Mouse (Mus musculus) myocyte (in vitro differentiated cells): Measurements from ENCODE around the gene Shroom3. TPM values are rescaled to one million over a fixed set of nuclear protein-coding genes. Genes with fewer than 3 reads are reported as not detected.

Experiments
- H3K27me3 ChIP-seq: one replicate; pipeline ENCODE4 v1.6.1; 2011; ENCODE audit not compliant: control insufficient read depth, insufficient read depth, insufficient read length
- H3K36me3 ChIP-seq: one replicate; pipeline ENCODE4 v1.6.1; 2011; ENCODE audit not compliant: control insufficient read depth, insufficient read depth
- H3K4me2 ChIP-seq: one replicate; pipeline ENCODE4 v1.6.1; 2011; ENCODE audit warnings: low read depth, control low read depth
- H3K4me3 ChIP-seq: one replicate; pipeline ENCODE4 v1.5.1; 2011; ENCODE audit warnings: mild to moderate bottlenecking, control low read depth, moderate library complexity
- H3K79me2 ChIP-seq: one replicate; pipeline ENCODE4 v1.6.1; 2011; ENCODE audit not compliant: control insufficient read depth, insufficient read depth
- H3ac ChIP-seq: one replicate; pipeline ENCODE4 v1.6.1; 2011; ENCODE audit not compliant: control insufficient read depth, insufficient read length
- CEBPB ChIP-seq: IDR thresholded peaks from 2 replicates; pipeline ENCODE4 v1.6.1; 2011; ENCODE audit warnings: mild to moderate bottlenecking, moderate library complexity; ENCODE audit not compliant: poor library complexity, insufficient read depth, severe bottlenecking
- E2F4 ChIP-seq: IDR thresholded peaks from one replicate; pipeline ENCODE4 v1.6.1; 2011; ENCODE audit warnings: mild to moderate bottlenecking, control low read depth, moderate library complexity; ENCODE audit not compliant: insufficient read depth
- MAX ChIP-seq: IDR thresholded peaks from one replicate; pipeline ENCODE4 v1.6.1; 2011; ENCODE audit warnings: low read depth, mild to moderate bottlenecking, control low read depth
- MYOD1 ChIP-seq, 3 experiments: IDR thresholded peaks; one replicate each; pipeline ENCODE4 v1.6.1; 2011; ENCODE audit warnings: control low read depth in 2 of 3, low read depth in 2 of 3, mild to moderate bottlenecking in 2 of 3, moderate library complexity in 1 of 3; ENCODE audit not compliant: insufficient read length in 2 of 3, control insufficient read depth in 1 of 3
- MYOG ChIP-seq, 3 experiments: IDR thresholded peaks; one replicate each; pipeline ENCODE4 v1.6.1; 2011; ENCODE audit warnings: control low read depth in 2 of 3, low read depth in 2 of 3, mild to moderate bottlenecking in 2 of 3; ENCODE audit not compliant: insufficient read length in 2 of 3, control insufficient read depth in 1 of 3, insufficient read depth in 1 of 3
- POLR2A ChIP-seq: IDR thresholded peaks from one replicate; pipeline ENCODE4 v1.6.1; 2011; ENCODE audit warnings: low read depth, mild to moderate bottlenecking, control low read depth, moderate library complexity; ENCODE audit not compliant: insufficient read length
- POLR2AphosphoS2 ChIP-seq: IDR thresholded peaks from one replicate; pipeline ENCODE4 v1.6.1; 2011; ENCODE audit warnings: low read depth, control low read depth; ENCODE audit not compliant: insufficient read length
- REST ChIP-seq: IDR thresholded peaks from one replicate; pipeline ENCODE4 v1.6.1; 2011; ENCODE audit warnings: mild to moderate bottlenecking, control low read depth, moderate library complexity; ENCODE audit not compliant: insufficient read depth, insufficient read length
- SRF ChIP-seq: IDR thresholded peaks from one replicate; pipeline ENCODE4 v1.6.1; 2011; ENCODE audit warnings: low read depth; ENCODE audit not compliant: control insufficient read depth, insufficient read length
- TCF12 ChIP-seq: IDR thresholded peaks from one replicate; pipeline ENCODE4 v1.6.1; 2011; ENCODE audit warnings: mild to moderate bottlenecking, control low read depth; ENCODE audit not compliant: poor library complexity, insufficient read depth, severe bottlenecking
- TCF3 ChIP-seq: IDR thresholded peaks from one replicate; pipeline ENCODE4 v1.6.1; 2011; ENCODE audit warnings: low read depth, control low read depth; ENCODE audit not compliant: insufficient read length
- USF1 ChIP-seq: IDR thresholded peaks from one replicate; pipeline ENCODE4 v1.6.1; 2011; ENCODE audit warnings: low read depth, mild to moderate bottlenecking, control low read depth, moderate library complexity
- polyA plus RNA-seq: library from polyadenylated mRNA; unstranded; fragments of >200 nt; fragmentation: generic; extraction: Trizol; gene quantifications from one replicate; pipeline ENCODE4 v1.2.1, GENCODE M21; 2012; ENCODE audit warnings: missing spikeins

The Shroom3 gene
- polyA plus RNA-seq, 1 experiment, result 7.1 TPM

- Histone ChIP-seq H3ac (no peak overlapping the region), H3K4me3 (no peak overlapping the region), H3K27me3 (no peaks in the 10 kb centered on the region), H3K79me2 (no peaks in the 10 kb centered on the region), H3K36me3 (no peaks in the 10 kb centered on the region), H3K4me2 (no peak overlapping the region)
- no peak for TF ChIP-seq TCF3
These were observed 68.3 kb downstream of the Shroom3 start for GRCm38 (mm10) chr5:92751488-92751887.

- no peak overlapping the region for H3K4me3 ChIP-seq
- TF ChIP-seq TCF3 (no peak), REST (no peak), MYOG (IDR thresholded peaks at IDR 0.05; ENCODE audit: control insufficient read depth in 1 of 3, insufficient read depth in 1 of 3, insufficient read length in 2 of 3, low read depth in 2 of 3) (no peak), USF1 (no peak), MAX (no peak), CEBPB (no peak), POLR2A (no peak), SRF (no peak), TCF12 (no peak), E2F4 (no peak), MYOD1 (IDR thresholded peaks at IDR 0.05; ENCODE audit: control insufficient read depth in 1 of 3, insufficient read length in 2 of 3, low read depth in 2 of 3) (no peak), POLR2AphosphoS2 (no peak)
These were observed 72.1 kb downstream of the Shroom3 start for GRCm38 (mm10) chr5:92755241-92755775.

GRCm38 (mm10) chr5:92759156-92759745, 76.0 kb downstream of the Shroom3 start:
- H3K27me3 ChIP-seq, result no peaks in the 10 kb centered on the region
- no peaks in the 10 kb centered on the region for H3K36me3 ChIP-seq
- no peak overlapping the region for H3ac ChIP-seq
- TF ChIP-seq E2F4 (no peak), POLR2A (no peak), REST (no peak), TCF12 (no peak), MAX (no peak), MYOD1 (IDR thresholded peaks at IDR 0.05; ENCODE audit: control insufficient read depth in 1 of 3, insufficient read length in 2 of 3, low read depth in 2 of 3) (no peak), SRF (no peak), USF1 (no peak), TCF3 (no peak), CEBPB (no peak), POLR2AphosphoS2 (no peak), MYOG (IDR thresholded peaks at IDR 0.05; ENCODE audit: control insufficient read depth in 1 of 3, insufficient read depth in 1 of 3, insufficient read length in 2 of 3, low read depth in 2 of 3) (no peak)
- H3K79me2 ChIP-seq, result no peaks in the 10 kb centered on the region
- no peak overlapping the region for H3K4me3 ChIP-seq
- no peak overlapping the region for H3K4me2 ChIP-seq

More at GRCm38 (mm10) chr5:92755241-92755775, 72.1 kb downstream of the Shroom3 start:
- Histone ChIP-seq H3ac (no peak overlapping the region), H3K79me2 (no peaks in the 10 kb centered on the region), H3K27me3 (no peaks in the 10 kb centered on the region), H3K4me2 (no peak overlapping the region), H3K36me3 (no peaks in the 10 kb centered on the region)

- peak in 2 of 3 experiments; percentile 47 to 73 for TF ChIP-seq MYOD1 (IDR thresholded peaks at IDR 0.05; ENCODE audit: control insufficient read depth in 1 of 3, insufficient read length in 2 of 3, low read depth in 2 of 3)
- TF ChIP-seq MYOG (IDR thresholded peaks at IDR 0.05; ENCODE audit: control insufficient read depth in 1 of 3, insufficient read depth in 1 of 3, insufficient read length in 2 of 3, low read depth in 2 of 3), result peak in 1 of 3 experiments; percentile 68
- no peak for TF ChIP-seq REST
- no peak for TF ChIP-seq E2F4
- no peak for TF ChIP-seq MAX
- Histone ChIP-seq H3K79me2 (no peaks in the 10 kb centered on the region), H3ac (no peak overlapping the region)
These were observed 77.3 kb downstream of the Shroom3 start for GRCm38 (mm10) chr5:92760542-92760941.

GRCm38 (mm10) chr5:92761615-92762353, 78.5 kb downstream of the Shroom3 start:
- H3K27me3 ChIP-seq, result no peaks in the 10 kb centered on the region
- TF ChIP-seq MYOG (IDR thresholded peaks at IDR 0.05; ENCODE audit: control insufficient read depth in 1 of 3, insufficient read depth in 1 of 3, insufficient read length in 2 of 3, low read depth in 2 of 3) (peak in 1 of 3 experiments; percentile 4), CEBPB (no peak)
- no peaks in the 10 kb centered on the region for H3K36me3 ChIP-seq
- no peak overlapping the region for H3K4me3 ChIP-seq
- no peak overlapping the region for H3K4me2 ChIP-seq
- no peak overlapping the region for H3ac ChIP-seq
- no peaks in the 10 kb centered on the region for H3K79me2 ChIP-seq

More at GRCm38 (mm10) chr5:92760542-92760941, 77.3 kb downstream of the Shroom3 start:
- no peak overlapping the region for H3K4me2 ChIP-seq
- no peaks in the 10 kb centered on the region for H3K36me3 ChIP-seq
- no peak overlapping the region for H3K4me3 ChIP-seq
- H3K27me3 ChIP-seq, result no peaks in the 10 kb centered on the region
